Mouse (Mus musculus) R1 (cell line): ENCODE data around the gene Ptger4.

Experiments
- DNase-seq: peaks from one replicate; pipeline ENCODE4 v3.0.0-alpha.2; 2018; ENCODE audit warnings: low read depth, low spot score

Gene Ptger4

GRCm38 (mm10) chr15:5165121-5165773 is 78.7 kb downstream of the Ptger4 start:
- DNase-seq = no peak

DNA sequence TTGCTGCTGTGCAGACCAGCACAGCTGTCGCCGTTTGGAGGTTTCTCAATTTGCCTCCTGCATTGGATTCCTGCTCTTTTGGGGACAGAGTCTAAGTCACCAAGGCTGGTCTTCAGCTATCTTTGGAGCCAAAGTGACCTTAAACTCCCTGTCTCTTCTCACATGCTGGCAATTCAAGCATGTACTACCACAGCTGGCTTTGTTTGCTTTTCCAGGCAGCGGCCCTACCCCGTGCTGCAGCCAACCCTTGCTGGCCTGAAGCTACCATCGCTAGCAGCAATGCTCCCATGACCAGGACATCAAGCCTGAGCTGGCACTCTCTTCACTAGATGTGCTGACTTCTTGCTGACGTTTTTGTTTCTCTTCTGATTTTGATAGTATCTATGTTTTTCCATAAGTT is 85.2 kb downstream of the Ptger4 start:
- DNase-seq = no peak

DNA sequence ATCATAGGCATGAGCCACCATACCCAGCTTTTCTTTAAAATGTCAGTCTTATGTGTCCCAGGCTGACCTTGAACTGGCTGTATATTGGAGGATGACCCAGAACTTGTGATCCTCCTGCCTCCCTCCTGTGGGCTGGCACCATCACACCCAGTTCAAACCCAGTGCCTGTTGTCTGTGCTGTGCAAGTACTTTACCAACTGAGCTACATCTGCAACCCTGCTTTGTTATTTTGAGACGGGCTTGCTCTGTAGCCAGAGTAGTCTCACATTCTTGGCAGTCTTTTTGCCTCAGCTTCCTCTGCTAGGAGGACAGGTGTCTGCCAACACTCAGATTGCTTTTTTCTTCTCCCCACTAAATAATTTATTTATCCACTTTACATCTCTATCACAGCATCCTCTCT is 86.6 kb downstream of the Ptger4 start:
- no peak for DNase-seq
